ENCODE assay signal across 24 mouse cellular contexts in genomic region chr4:155075813-155076212, GRCm38 (mm10). TPM values are rescaled to one million over a fixed set of nuclear protein-coding genes. Genes with fewer than 3 reads are reported as not detected.
DNase-seq lines count a peak whose midpoint lies in the region; ATAC-seq and TF ChIP-seq lines count a peak whose summit lies in the region.
"Had no signal": no experiment of that assay in that cellular context is flagged by ENCODE, and none has a peak within 500 bp of the region (broad histone marks: within the 10 kb centered on the region; RNA-seq: fewer than 3 reads in every experiment).

No protein-coding gene starts in this region.

- TF ChIP-seq EP300 in liver, embryonic 14.5 days (IDR thresholded peaks at IDR 0.05; ENCODE audit: low read depth), result no peak
- no peak for TF ChIP-seq EP300 in liver, postnatal 0 days (IDR thresholded peaks at IDR 0.05; ENCODE audit: low read depth)
- TF ChIP-seq EP300 in heart, adult 2 months (IDR thresholded peaks at IDR 0.05; ENCODE audit: insufficient read depth, low read depth, low read length), result no peak

- H3K27ac ChIP-seq in liver, embryonic 14.5 days, result no peak overlapping the region
- H3K27ac ChIP-seq in liver, postnatal 0 days (ENCODE audit: low read depth), result no peak overlapping the region
- H3K27ac ChIP-seq in heart, adult 2 months, result no peak overlapping the region
- H3K27ac ChIP-seq: embryonic facial prominence, embryonic 12.5 days; embryonic facial prominence, embryonic 15.5 days; gastrocnemius, adult 2 months; heart, embryonic 10.5 days; heart, embryonic 13.5 days; hindbrain, embryonic 14.5 days had no signal

- H3K9me3 ChIP-seq in liver, embryonic 14.5 days (ENCODE audit: control insufficient read depth, low read length), result no peaks in the 10 kb centered on the region
- H3K9me3 ChIP-seq in liver, postnatal 0 days (ENCODE audit: low read length), result no peaks in the 10 kb centered on the region
- H3K9me3 ChIP-seq: embryonic facial prominence, embryonic 12.5 days; embryonic facial prominence, embryonic 15.5 days; heart, embryonic 10.5 days; heart, embryonic 13.5 days had no signal

- intact Hi-C loops in heart, adult 2 months (cut with DNase I), result no loop called here

- H3K4me1 ChIP-seq in liver, embryonic 14.5 days (replicated peaks; ENCODE audit: control insufficient read depth in 2 of 2, insufficient read depth in 2 of 2, low read length in 1 of 2), result no peaks in the 10 kb centered on the region
- H3K4me1 ChIP-seq in liver, postnatal 0 days (ENCODE audit: insufficient read depth), result no peaks in the 10 kb centered on the region
- H3K4me1 ChIP-seq in heart, adult 2 months (ENCODE audit: control insufficient read depth, insufficient read depth, low read length), result no peaks in the 10 kb centered on the region
- H3K4me1 ChIP-seq: embryonic facial prominence, embryonic 12.5 days; embryonic facial prominence, embryonic 15.5 days; heart, embryonic 10.5 days; heart, embryonic 13.5 days had no signal

- no peak overlapping the region for H3K4me2 ChIP-seq in liver, embryonic 14.5 days (ENCODE audit: low read depth)
- no peak overlapping the region for H3K4me2 ChIP-seq in liver, postnatal 0 days (ENCODE audit: low read depth, low read length)
- H3K4me2 ChIP-seq: embryonic facial prominence, embryonic 12.5 days; embryonic facial prominence, embryonic 15.5 days; heart, embryonic 13.5 days; hindbrain, embryonic 14.5 days had no signal

- no peak overlapping the region for H3K4me3 ChIP-seq in liver, embryonic 14.5 days (ENCODE audit: insufficient read depth in 1 of 2, low read depth in 2 of 2, low read length in 2 of 2)
- no peak overlapping the region for H3K4me3 ChIP-seq in liver, postnatal 0 days (ENCODE audit: low read depth, low read length)
- H3K4me3 ChIP-seq in heart, adult 2 months, result no peak overlapping the region
- H3K4me3 ChIP-seq: embryonic facial prominence, embryonic 12.5 days; embryonic facial prominence, embryonic 15.5 days; gastrocnemius, adult 2 months; heart, embryonic 10.5 days; heart, embryonic 13.5 days had no signal

- peak; percentile 24; the same call in 1 of the 2 replicates for ATAC-seq in liver, embryonic 14.5 days (ENCODE audit: insufficient read depth)
- ATAC-seq in liver, postnatal 0 days, result peak; percentile 83
- ATAC-seq: CD4-positive, CD25-positive, alpha-beta regulatory T cell, adult 4 months; forebrain, embryonic 14.5 days; forebrain, postnatal 0 days had no signal

- no peak overlapping the region for H3K9ac ChIP-seq in liver, embryonic 14.5 days (replicated peaks)
- no peak overlapping the region for H3K9ac ChIP-seq in liver, postnatal 0 days (replicated peaks)
- H3K9ac ChIP-seq in heart, adult 2 months (ENCODE audit: low read depth, low read length), result no peak overlapping the region
- H3K9ac ChIP-seq: embryonic facial prominence, embryonic 12.5 days; embryonic facial prominence, embryonic 15.5 days; forebrain, postnatal 0 days; heart, embryonic 13.5 days; hindbrain, embryonic 14.5 days had no signal

- H3K36me3 ChIP-seq in liver, embryonic 14.5 days (replicated peaks; ENCODE audit: control insufficient read depth, insufficient read depth, low read depth), result peaks cover 84% of the 10 kb centered on the region
- peaks cover 89% of the 10 kb centered on the region for H3K36me3 ChIP-seq in liver, postnatal 0 days (replicated peaks; ENCODE audit: insufficient read depth, low read length)
- no peaks in the 10 kb centered on the region for H3K36me3 ChIP-seq in heart, adult 2 months (ENCODE audit: control insufficient read depth, insufficient read depth, low read length)

- 69% methylated on average over 2 of the region's 2 CpGs for WGBS in liver, embryonic 14.5 days (ENCODE audit: insufficient replicate concordance)
- 77% methylated on average over 2 of the region's 2 CpGs for WGBS in liver, postnatal 0 days (ENCODE audit: insufficient replicate concordance)
- WGBS in heart, adult 2 months, result 90% methylated on average over 2 of the region's 2 CpGs

- no peaks in the 10 kb centered on the region for H3K27me3 ChIP-seq in liver, embryonic 14.5 days (ENCODE audit: control insufficient read depth, insufficient read depth, low read length)
- H3K27me3 ChIP-seq in liver, postnatal 0 days (ENCODE audit: insufficient read depth, low read length), result no peaks in the 10 kb centered on the region
- H3K27me3 ChIP-seq in heart, adult 2 months (ENCODE audit: control insufficient read depth, insufficient read depth, low read length), result no peaks in the 10 kb centered on the region
- H3K27me3 ChIP-seq: embryonic facial prominence, embryonic 12.5 days; embryonic facial prominence, embryonic 15.5 days; heart, embryonic 13.5 days had no signal

- DNase-seq in kidney, adult 9 months, result peak; percentile 68
- no peak for DNase-seq in kidney, adult 11 months
- no peak for DNase-seq in liver, embryonic 14.5 days (ENCODE audit: low read depth in 3 of 3, low spot score in 3 of 3)
- DNase-seq in liver, result no peak
- no peak for DNase-seq in liver, postnatal 0 days
- DNase-seq in heart, adult 2 months, result no peak
- DNase-seq: adrenal gland, adult 2 months; adrenal gland, postnatal 14 days; cerebellum, adult 11 months; cerebellum, adult 9-11 months; forebrain, postnatal 0 days; gastrocnemius, adult 2 months; gastrocnemius, postnatal 25 days; heart, adult 18-20 months; heart, postnatal 14 days; heart, postnatal 4 days had no signal

- no peak for TF ChIP-seq POLR2A in heart, adult 2 months (IDR thresholded peaks at IDR 0.05; ENCODE audit: insufficient read depth, low read depth, low read length)

- TF ChIP-seq CTCF in liver, embryonic 14.5 days (IDR thresholded peaks at IDR 0.05; ENCODE audit: low read depth), result no peak
- no peak for TF ChIP-seq CTCF in liver, postnatal 0 days (IDR thresholded peaks at IDR 0.05; ENCODE audit: low read depth)
- no peak for TF ChIP-seq CTCF in heart, adult 2 months (IDR thresholded peaks at IDR 0.05)

- H3K79me2 ChIP-seq in heart, adult 2 months (replicated peaks; ENCODE audit: control insufficient read depth, insufficient read depth, low read length), result no peaks in the 10 kb centered on the region; the same call in 1 of the 2 replicates

RNA-seq across cellular contexts. Expression of gene Pex10, which starts 9.0 kb away (rescaled TPM):
- polyA plus RNA-seq in liver, embryonic 14.5 days (2012; rRNA removed), result 6.8 and 7.1 TPM in 2 replicates
- polyA plus RNA-seq in liver, embryonic 14.5 days (2014; fragmentation: Nextera tagmentation; extraction: Ambion mirVana), result 1.7 and 2.6 TPM in 2 replicates
- polyA plus RNA-seq in liver, postnatal 0 days (2015; fragmentation: Nextera tagmentation; extraction: Ambion mirVana), result 5.9 and 6.8 TPM in 2 replicates
- total RNA-seq in heart, adult 2 months (2021), result 10 to 100 TPM; 18.4 to 19.4 TPM
- 26.5 and 26.7 TPM in 2 replicates for polyA plus RNA-seq in heart, adult 2 months (2012; rRNA removed)

RNA-seq across cellular contexts. Expression of gene Rer1, which starts 10.4 kb away (rescaled TPM):
- 39.6 and 50.8 TPM in 2 replicates for polyA plus RNA-seq in liver, embryonic 14.5 days (2012; rRNA removed)
- polyA plus RNA-seq in liver, embryonic 14.5 days (2014; fragmentation: Nextera tagmentation; extraction: Ambion mirVana), result 95.1 and 97.7 TPM in 2 replicates
- polyA plus RNA-seq in liver, postnatal 0 days (2015; fragmentation: Nextera tagmentation; extraction: Ambion mirVana), result 111 and 118 TPM in 2 replicates
- 10 to 100 TPM; 67.6 to 74.7 TPM for total RNA-seq in heart, adult 2 months (2021)
- polyA plus RNA-seq in heart, adult 2 months (2012; rRNA removed), result 54.7 and 102 TPM in 2 replicates

RNA-seq across cellular contexts. Expression of gene Morn1, which starts 10.6 kb away (rescaled TPM):
- polyA plus RNA-seq in liver, embryonic 14.5 days (2012; rRNA removed), result 1.0 and 1.1 TPM in 2 replicates
- 0.85 and 1.2 TPM in 2 replicates for polyA plus RNA-seq in liver, embryonic 14.5 days (2014; fragmentation: Nextera tagmentation; extraction: Ambion mirVana)
- polyA plus RNA-seq in liver, postnatal 0 days (2015; fragmentation: Nextera tagmentation; extraction: Ambion mirVana), result 2.2 TPM in 2 replicates
- total RNA-seq in heart, adult 2 months (2021), result 1 to 10 TPM; 1.1 to 1.3 TPM
- polyA plus RNA-seq in heart, adult 2 months (2012; rRNA removed), result 2.5 and 2.6 TPM in 2 replicates

RNA-seq across cellular contexts. Expression of gene Plch2, which starts 19.2 kb away (rescaled TPM):
- 0.09 and 0.12 TPM in 2 replicates for polyA plus RNA-seq in liver, embryonic 14.5 days (2012; rRNA removed)
- 0.04 TPM in 1 of 2 replicates, not detected in the other for polyA plus RNA-seq in liver, embryonic 14.5 days (2014; fragmentation: Nextera tagmentation; extraction: Ambion mirVana)
- 0.04 TPM in 1 of 2 replicates, not detected in the other for polyA plus RNA-seq in liver, postnatal 0 days (2015; fragmentation: Nextera tagmentation; extraction: Ambion mirVana)
- total RNA-seq in heart, adult 2 months (2021), result not detected
- 0.06 and 1.1 TPM in 2 replicates for polyA plus RNA-seq in heart, adult 2 months (2012; rRNA removed)
- total RNA-seq: common myeloid progenitor, adult 5-6 weeks; heart, postnatal 4 days had no signal
- polyA plus RNA-seq: CD4-positive, CD25-positive, alpha-beta regulatory T cell, adult 4 months had no signal
